Mouse (Mus musculus) hindbrain, postnatal 0 days (tissue): ENCODE measurements around the gene Ier2. TPM values are rescaled to one million over a fixed set of nuclear protein-coding genes. Genes with fewer than 3 reads are reported as not detected.

Experiments used
- ATAC-seq: fragments of 200-750 bp; cut with Nextera tagmentation; 2 replicates; pipeline ENCODE4 v1.8.0; 2017; ENCODE audit warnings: mild to moderate bottlenecking, moderate TSS enrichment, moderate library complexity
- DNase-seq: peaks from one replicate; pipeline ENCODE4 v3.0.0-alpha.2; 2015; ENCODE audit warnings: low spot score
- H3K27ac ChIP-seq: fragments of 300-500 bp; sonication (generic); 2 replicates; pipeline ENCODE4 v1.5.1; 2014; ENCODE audit warnings: mild to moderate bottlenecking
- H3K27me3 ChIP-seq: fragments of 300-500 bp; sonication (generic); 2 replicates; pipeline ENCODE4 v1.6.1; 2014; ENCODE audit warnings: low read length, mixed read lengths; ENCODE audit not compliant: insufficient read depth
- H3K36me3 ChIP-seq: fragments of 300-500 bp; sonication (generic); 2 replicates; pipeline ENCODE4 v1.6.1; 2014; ENCODE audit warnings: low read length, mixed read lengths; ENCODE audit not compliant: insufficient read depth
- H3K4me1 ChIP-seq: fragments of 300-500 bp; sonication (generic); 2 replicates; pipeline ENCODE4 v1.6.1; 2014; ENCODE audit warnings: antibody characterized with exemption, low read length, mixed read lengths; ENCODE audit not compliant: insufficient read depth
- H3K4me2 ChIP-seq: fragments of 300-500 bp; sonication (generic); 2 replicates; pipeline ENCODE4 v1.6.1; 2014; ENCODE audit warnings: low read depth, mild to moderate bottlenecking, low read length, moderate library complexity, mixed read lengths
- H3K4me3 ChIP-seq: fragments of 300-500 bp; sonication (generic); 2 replicates; pipeline ENCODE4 v1.5.1; 2014; ENCODE audit warnings: low read length
- H3K9ac ChIP-seq: fragments of 300-500 bp; sonication (generic); replicated peaks from 2 replicates; pipeline ENCODE4 v1.6.1; 2014; ENCODE audit warnings: mild to moderate bottlenecking, low read length, moderate library complexity, mixed read lengths
- H3K9me3 ChIP-seq: fragments of 300-500 bp; sonication (generic); 2 replicates; pipeline ENCODE4 v1.6.1; 2016; ENCODE audit warnings: low read length, mixed read lengths
- CTCF ChIP-seq: IDR thresholded peaks from 2 replicates; pipeline ENCODE4 v1.5.1; 2016; ENCODE audit warnings: antibody characterized with exemption, control low read depth, low read depth
- WGBS: fragments of 180-500 bp; shearing (Covaris S2); extraction: QIAGEN DNeasy Blood & Tissue Kit; methylation state at CpG from one replicate; pipeline ENCODE4 v1.1.7; 2014; 5-methylcytosine and 5-hydroxymethylcytosine counted together
- polyA plus RNA-seq: library from polyadenylated mRNA; unstranded; fragments of >200 nt; fragmentation: Nextera tagmentation; extraction: Ambion mirVana; gene quantifications from 2 replicates; pipeline ENCODE4 v1.2.1, GENCODE M21; 2015
- total RNA-seq: library from RNA; depleted of rRNA; stranded (reverse); fragments of >200 nt; gene quantifications from 2 replicates; pipeline ENCODE4 v1.2.3, GENCODE M21; 2014

The Ier2 gene
- total and polyA plus RNA-seq, 2 experiments from 2014 or later, result 12.5 to 20.9 TPM

- Histone ChIP-seq H3K36me3 (no peaks in the 10 kb centered on the region), H3K27me3 (no peaks in the 10 kb centered on the region), H3K27ac (no peak overlapping the region), H3K4me3 (no peak overlapping the region), H3K4me2 (no peak overlapping the region), H3K4me1 (peaks cover 6% of the 10 kb centered on the region; the same call in 1 of the 2 replicates), H3K9ac (no peak overlapping the region), H3K9me3 (no peaks in the 10 kb centered on the region)
- no peak for ATAC-seq
- DNase-seq, result no peak
- no peak for TF ChIP-seq CTCF
- WGBS, result 59% methylated on average over 4 of the region's 4 CpGs
These were observed 5.0 kb downstream of the Ier2 start for GRCm38 (mm10) chr8:84657680-84658079.

GRCm38 (mm10) chr8:84657203-84657602, 5.4 kb downstream of the Ier2 start:
- H3K4me3 ChIP-seq, result no peak overlapping the region
- H3K27ac ChIP-seq, result peak overlapping the region; percentile 76; the same call in 1 of the 2 replicates
- no peak for TF ChIP-seq CTCF
- H3K4me2 ChIP-seq, result peak overlapping the region; percentile 53; the same call in 1 of the 2 replicates
- H3K27me3 ChIP-seq, result no peaks in the 10 kb centered on the region
- DNase-seq, result no peak
- H3K9me3 ChIP-seq, result no peaks in the 10 kb centered on the region
- no peak overlapping the region for H3K9ac ChIP-seq
- H3K36me3 ChIP-seq, result no peaks in the 10 kb centered on the region
- H3K4me1 ChIP-seq, result peaks cover 6% of the 10 kb centered on the region; the same call in 1 of the 2 replicates
- ATAC-seq, result no peak

- H3K4me3 ChIP-seq, result peak overlapping the region; percentile 24
- H3K4me2 ChIP-seq, result peak overlapping the region; percentile 53
- 5% methylated on average over 23 of the region's 23 CpGs for WGBS
- DNase-seq (peak; percentile 28), ATAC-seq (peak; percentile 44; the same call in 1 of the 2 replicates)
- no peaks in the 10 kb centered on the region for H3K9me3 ChIP-seq
- TF ChIP-seq CTCF, result no peak
- H3K4me1 ChIP-seq, result peaks cover 6% of the 10 kb centered on the region; the same call in 1 of the 2 replicates
- peak overlapping the region; percentile 33; the same call in 1 of the 2 replicates for H3K9ac ChIP-seq
- no peaks in the 10 kb centered on the region for H3K36me3 ChIP-seq
- no peaks in the 10 kb centered on the region for H3K27me3 ChIP-seq
- peak overlapping the region; percentile 76 for H3K27ac ChIP-seq
These were observed 6.0 kb downstream of the Ier2 start for GRCm38 (mm10) chr8:84656641-84657126.

- no peak for TF ChIP-seq CTCF
- Histone ChIP-seq H3K9ac (peak overlapping the region; percentile 33), H3K27me3 (no peaks in the 10 kb centered on the region), H3K4me3 (peak overlapping the region; percentile 24), H3K4me1 (peaks cover 6% of the 10 kb centered on the region; the same call in 1 of the 2 replicates), H3K4me2 (peak overlapping the region; percentile 53), H3K36me3 (no peaks in the 10 kb centered on the region), H3K9me3 (no peaks in the 10 kb centered on the region), H3K27ac (peak overlapping the region; percentile 76)
- ATAC-seq (no peak), DNase-seq (no peak)
- 4% methylated on average over 10 of the region's 10 CpGs for WGBS
These were observed 6.5 kb downstream of the Ier2 start for GRCm38 (mm10) chr8:84656191-84656525.

- Histone ChIP-seq H3K4me2 (peak overlapping the region; percentile 53), H3K9ac (peak overlapping the region; percentile 33), H3K4me3 (peak overlapping the region; percentile 24), H3K36me3 (no peaks in the 10 kb centered on the region), H3K27me3 (no peaks in the 10 kb centered on the region), H3K9me3 (no peaks in the 10 kb centered on the region), H3K27ac (peak overlapping the region; percentile 76), H3K4me1 (0 out of 2 replicates have a peak, but pooled peaks cover under 1% of the 10 kb centered on the region)
- ATAC-seq (peak; percentile 85), DNase-seq (peak; percentile 75)
- 8% methylated on average over 15 of the region's 15 CpGs for WGBS
- TF ChIP-seq CTCF, result no peak
These were observed 7.1 kb downstream of the Ier2 start for GRCm38 (mm10) chr8:84655336-84656190.

GRCm38 (mm10) chr8:84654597-84654996, 8.1 kb downstream of the Ier2 start:
- Histone ChIP-seq H3K4me1 (no peaks in the 10 kb centered on the region), H3K4me2 (no peak overlapping the region), H3K9ac (no peak overlapping the region), H3K4me3 (no peak overlapping the region), H3K9me3 (no peaks in the 10 kb centered on the region), H3K27me3 (no peaks in the 10 kb centered on the region), H3K27ac (peak overlapping the region; percentile 76; the same call in 1 of the 2 replicates), H3K36me3 (no peaks in the 10 kb centered on the region)
- peak; percentile 46 for TF ChIP-seq CTCF
- 33% methylated on average over 4 of the region's 4 CpGs for WGBS
- no peak for DNase-seq
- ATAC-seq, result no peak
